Comparison of ENCODE assay signal across 8 mouse cellular contexts in genomic region chr10:85184201-85184963, GRCm38 (mm10). TPM values are rescaled to one million over a fixed set of nuclear protein-coding genes. Genes with fewer than 3 reads are reported as not detected.
DNase-seq lines count a peak whose midpoint lies in the region; ATAC-seq and TF ChIP-seq lines count a peak whose summit lies in the region.

No protein-coding gene starts in this region.

- H3K36me3 ChIP-seq in hindbrain, embryonic 15.5 days, result no peaks in the 10 kb centered on the region
- peaks cover 4% of the 10 kb centered on the region; the same call in 1 of the 2 replicates for H3K36me3 ChIP-seq in limb, embryonic 13.5 days
- H3K36me3 ChIP-seq in midbrain, embryonic 13.5 days, result no peaks in the 10 kb centered on the region
- H3K36me3 ChIP-seq in spleen, adult 2 months (ENCODE audit: control insufficient read depth, insufficient read depth, low read length), result no peaks in the 10 kb centered on the region

- TF ChIP-seq CTCF in spleen, adult 2 months (IDR thresholded peaks at IDR 0.05; ENCODE audit: extremely low read depth, insufficient read depth, insufficient read length, insufficient replicate concordance), result no peak

- H3K9me3 ChIP-seq in hindbrain, embryonic 15.5 days, result no peaks in the 10 kb centered on the region
- no peaks in the 10 kb centered on the region for H3K9me3 ChIP-seq in limb, embryonic 13.5 days
- no peaks in the 10 kb centered on the region for H3K9me3 ChIP-seq in midbrain, embryonic 13.5 days

- TF ChIP-seq POLR2A in spleen, adult 2 months (IDR thresholded peaks at IDR 0.05; ENCODE audit: low read depth, low read length), result no peak

- peak overlapping the region; percentile 93 for H3K4me2 ChIP-seq in hindbrain, embryonic 15.5 days
- peak overlapping the region; percentile 97 for H3K4me2 ChIP-seq in limb, embryonic 13.5 days (replicated peaks)
- H3K4me2 ChIP-seq in midbrain, embryonic 13.5 days (replicated peaks), result peak overlapping the region; percentile 100

- ATAC-seq in hindbrain, embryonic 15.5 days (ENCODE audit: low FRiP score, low read depth), result peak; percentile 53
- ATAC-seq in limb, embryonic 13.5 days (ENCODE audit: low FRiP score, low read depth), result peak; percentile 13; the same call in 1 of the 2 replicates
- no peak; the same call in none of the 2 replicates for ATAC-seq in midbrain, embryonic 13.5 days

- peaks cover 15% of the 10 kb centered on the region for H3K4me1 ChIP-seq in hindbrain, embryonic 15.5 days (replicated peaks)
- H3K4me1 ChIP-seq in limb, embryonic 13.5 days, result peaks cover 16% of the 10 kb centered on the region
- H3K4me1 ChIP-seq in midbrain, embryonic 13.5 days (replicated peaks), result peaks cover 16% of the 10 kb centered on the region
- H3K4me1 ChIP-seq in spleen, adult 2 months (ENCODE audit: control insufficient read depth, insufficient read depth, insufficient read length), result no peaks in the 10 kb centered on the region; the same call in 1 of the 2 replicates

- H3K4me3 ChIP-seq in hindbrain, embryonic 15.5 days, result peak overlapping the region; percentile 93
- peak overlapping the region; percentile 90 for H3K4me3 ChIP-seq in limb, embryonic 13.5 days
- peak overlapping the region; percentile 86 for H3K4me3 ChIP-seq in midbrain, embryonic 13.5 days (replicated peaks)
- peak overlapping the region; percentile 99 for H3K4me3 ChIP-seq in spleen, adult 2 months (ENCODE audit: extremely low read depth, insufficient read depth, insufficient read length)

- H3K27ac ChIP-seq in hindbrain, embryonic 15.5 days (replicated peaks), result peak overlapping the region; percentile 96
- H3K27ac ChIP-seq in limb, embryonic 13.5 days, result peak overlapping the region; percentile 52; the same call in 1 of the 2 replicates
- H3K27ac ChIP-seq in midbrain, embryonic 13.5 days, result peak overlapping the region; percentile 91
- H3K27ac ChIP-seq in spleen, adult 2 months (ENCODE audit: insufficient read depth, low read length), result peak overlapping the region; percentile 100

- DNase-seq in heart, adult 11 months, result peak; percentile 96
- no peak for DNase-seq in heart, postnatal 25 days (ENCODE audit: low spot score)
- peak; percentile 62 to 70 for DNase-seq in cerebellum, postnatal 10 days
- peak; percentile 20 to 29 for DNase-seq in frontal cortex, postnatal 25 days (ENCODE audit: low spot score in 2 of 2)
- DNase-seq in spleen, adult 2 months (ENCODE audit: low read depth in 1 of 2, low spot score in 2 of 2), result peak in 1 of 2 experiments; percentile 44

- no peaks in the 10 kb centered on the region for H3K27me3 ChIP-seq in hindbrain, embryonic 15.5 days
- H3K27me3 ChIP-seq in limb, embryonic 13.5 days, result no peaks in the 10 kb centered on the region
- H3K27me3 ChIP-seq in midbrain, embryonic 13.5 days, result no peaks in the 10 kb centered on the region
- H3K27me3 ChIP-seq in spleen, adult 2 months (ENCODE audit: control insufficient read depth, insufficient read depth, low read length), result no peaks in the 10 kb centered on the region

- H3K9ac ChIP-seq in hindbrain, embryonic 15.5 days, result peak overlapping the region; percentile 77
- H3K9ac ChIP-seq in limb, embryonic 13.5 days, result peak overlapping the region; percentile 87
- H3K9ac ChIP-seq in midbrain, embryonic 13.5 days (replicated peaks), result peak overlapping the region; percentile 76

- intact Hi-C loops in heart, postnatal 25 days (cut with DNase I), result loop anchor here (5.0 kb wide), 1 partner anchor 1598 kb away; no protein-coding TSS in a partner anchor

- WGBS in hindbrain, embryonic 15.5 days, result under 1% methylated on average over 95 of the region's 95 CpGs
- under 1% methylated on average over 90 of the region's 95 CpGs for WGBS in limb, embryonic 13.5 days
- under 1% methylated on average over 93 of the region's 95 CpGs for WGBS in midbrain, embryonic 13.5 days
- under 1% methylated on average over 95 of the region's 95 CpGs for WGBS in spleen, adult 2 months

RNA-seq across cellular contexts. Expression of gene Cry1, which starts 0.5 kb away (rescaled TPM):
- total RNA-seq in heart, postnatal 25 days (2021), result 10 to 100 TPM in 1 of 2 experiments, 1 to 10 TPM in 1; 9.6 to 16.0 TPM
- 36.0 and 36.7 TPM in 2 replicates for polyA plus RNA-seq in hindbrain, embryonic 15.5 days (2015; fragmentation: Nextera tagmentation; extraction: Ambion mirVana)
- polyA plus RNA-seq in limb, embryonic 13.5 days (2015; fragmentation: Nextera tagmentation; extraction: Ambion mirVana), result 37.7 and 39.4 TPM in 2 replicates
- polyA plus RNA-seq in midbrain, embryonic 13.5 days (2015; fragmentation: Nextera tagmentation; extraction: Ambion mirVana), result 31.3 and 31.7 TPM in 2 replicates
- 4.8 and 9.2 TPM in 2 replicates for polyA plus RNA-seq in spleen, adult 2 months (2012; rRNA removed)

RNA-seq across cellular contexts. Expression of gene Mterf2, which starts 56.6 kb away (rescaled TPM):
- total RNA-seq in heart, postnatal 25 days (2021), result 10 to 100 TPM; 21.5 to 24.3 TPM
- 28.7 and 30.7 TPM in 2 replicates for polyA plus RNA-seq in hindbrain, embryonic 15.5 days (2015; fragmentation: Nextera tagmentation; extraction: Ambion mirVana)
- 23.7 and 24.3 TPM in 2 replicates for polyA plus RNA-seq in limb, embryonic 13.5 days (2015; fragmentation: Nextera tagmentation; extraction: Ambion mirVana)
- polyA plus RNA-seq in midbrain, embryonic 13.5 days (2015; fragmentation: Nextera tagmentation; extraction: Ambion mirVana), result 31.8 and 37.0 TPM in 2 replicates
- 2.1 and 2.7 TPM in 2 replicates for polyA plus RNA-seq in spleen, adult 2 months (2012; rRNA removed)
